Mouse (Mus musculus): Measurements from ENCODE around the gene Bmper.

DNA sequence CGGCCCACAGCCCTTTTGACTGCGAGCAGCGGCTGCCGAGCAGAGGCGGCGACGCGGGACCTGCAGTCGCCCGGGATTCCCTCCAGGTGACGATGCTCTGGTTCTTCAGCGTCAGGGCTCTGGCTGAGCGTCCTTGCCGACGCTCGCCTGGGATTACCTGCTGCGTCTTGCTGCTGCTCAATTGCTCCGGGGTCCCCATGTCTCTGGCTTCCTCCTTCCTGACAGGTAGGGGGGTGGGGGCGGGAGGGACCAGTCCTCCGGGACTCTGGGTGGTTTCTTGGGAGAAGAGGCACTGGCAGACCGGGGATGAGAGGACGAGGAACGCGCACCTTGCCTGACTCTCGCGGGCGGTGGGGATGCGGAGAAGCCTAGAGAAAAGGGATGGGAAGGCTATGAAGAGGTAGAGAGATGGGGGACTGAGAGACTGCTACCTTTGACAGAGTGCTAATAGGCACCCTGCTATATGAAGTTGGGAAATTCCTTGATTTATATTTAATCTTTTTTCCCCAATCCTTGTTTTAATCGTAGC is 737 bp downstream of the Bmper start:
- TF ChIP-seq CTCF (IDR thresholded peaks at IDR 0.05; ENCODE audit: low read depth) (no peak), EP300 (IDR thresholded peaks at IDR 0.05; ENCODE audit: low read depth) (no peak)

Measured in liver, postnatal 0 days (tissue).